Mouse (Mus musculus) spleen, adult 2 months (tissue): Measurements from ENCODE around the gene Rdx.

Source experiments
- CTCF ChIP-seq: fragments of 200-500 bp; IDR thresholded peaks from 2 replicates; pipeline ENCODE4 v1.5.1; 2011; ENCODE audit warnings: mild to moderate bottlenecking, inconsistent platforms; ENCODE audit not compliant: insufficient read depth, insufficient read length, insufficient replicate concordance; ENCODE audit errors: extremely low read depth
- POLR2A ChIP-seq: fragments of 200-500 bp; IDR thresholded peaks from 2 replicates; pipeline ENCODE4 v1.6.1; 2011; ENCODE audit warnings: low read depth, low read length, inconsistent platforms

DNA sequence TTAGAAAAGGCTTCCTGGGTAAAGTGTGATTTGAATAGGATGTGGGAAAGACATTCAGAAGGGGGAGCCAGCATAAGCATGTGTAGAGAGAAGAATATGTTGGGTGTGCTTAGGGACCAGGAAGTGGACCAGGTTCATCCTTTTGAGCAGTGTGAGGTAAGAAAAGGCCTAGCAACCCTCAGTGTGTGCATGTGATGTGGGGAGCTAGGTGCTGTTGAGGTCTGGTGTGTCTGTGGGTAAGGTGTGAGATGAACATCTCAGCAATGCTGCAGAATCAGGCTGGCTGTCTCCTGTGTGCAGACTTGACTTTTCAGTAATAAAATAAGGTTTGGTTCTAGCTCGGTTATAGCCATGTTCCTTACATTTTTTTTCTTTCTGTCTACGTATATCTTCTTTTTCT is 23.1 kb downstream of the Rdx start:
- TF ChIP-seq CTCF (no peak), POLR2A (no peak)
